Mouse (Mus musculus): Measurements from ENCODE around the gene Dusp16. TPM values are rescaled to one million over a fixed set of nuclear protein-coding genes. Genes with fewer than 3 reads are reported as not detected.

Gene Dusp16
- polyA plus RNA-seq, 1 experiment: 12.7 TPM

GRCm38 (mm10) chr6:134721729-134722269 lies 70.6 kb downstream of the Dusp16 start:
- TF ChIP-seq CTCF (IDR thresholded peaks at IDR 0.05; ENCODE audit: borderline replicate concordance, control insufficient read depth, extremely low read depth, insufficient read depth, low read length, poor library complexity) (no peak), POLR2A (IDR thresholded peaks at IDR 0.05; ENCODE audit: control insufficient read depth, extremely low read depth, insufficient read depth, low read length, poor library complexity) (no peak)
- Histone ChIP-seq H3K4me3 (ENCODE audit: control insufficient read depth, insufficient read depth, low read length) (no peak overlapping the region), H3K4me1 (replicated peaks; ENCODE audit: control insufficient read depth, insufficient read depth, low read length) (no peaks in the 10 kb centered on the region), H3K27ac (ENCODE audit: control insufficient read depth, insufficient read depth, low read length) (no peak overlapping the region), H3K27me3 (ENCODE audit: control insufficient read depth, insufficient read depth, low read length) (no peaks in the 10 kb centered on the region), H3K36me3 (ENCODE audit: control insufficient read depth, insufficient read depth, low read length) (no peaks in the 10 kb centered on the region)
- DNase-seq: no peak
- 95% methylated on average over 6 of the region's 6 CpGs for WGBS

- WGBS: 90% methylated on average over 5 of the region's 5 CpGs
- Histone ChIP-seq H3K4me3 (ENCODE audit: control insufficient read depth, insufficient read depth, low read length) (no peak overlapping the region), H3K36me3 (ENCODE audit: control insufficient read depth, insufficient read depth, low read length) (no peaks in the 10 kb centered on the region), H3K27ac (ENCODE audit: control insufficient read depth, insufficient read depth, low read length) (no peak overlapping the region), H3K27me3 (ENCODE audit: control insufficient read depth, insufficient read depth, low read length) (no peaks in the 10 kb centered on the region), H3K4me1 (replicated peaks; ENCODE audit: control insufficient read depth, insufficient read depth, low read length) (no peaks in the 10 kb centered on the region)
- DNase-seq: no peak
- TF ChIP-seq POLR2A (IDR thresholded peaks at IDR 0.05; ENCODE audit: control insufficient read depth, extremely low read depth, insufficient read depth, low read length, poor library complexity) (no peak), CTCF (IDR thresholded peaks at IDR 0.05; ENCODE audit: borderline replicate concordance, control insufficient read depth, extremely low read depth, insufficient read depth, low read length, poor library complexity) (no peak)
Observed at GRCm38 (mm10) chr6:134720150-134720549, 72.3 kb downstream of the Dusp16 start.

- Histone ChIP-seq H3K27ac (ENCODE audit: control insufficient read depth, insufficient read depth, low read length) (no peak overlapping the region), H3K27me3 (ENCODE audit: control insufficient read depth, insufficient read depth, low read length) (no peaks in the 10 kb centered on the region), H3K4me3 (ENCODE audit: control insufficient read depth, insufficient read depth, low read length) (no peak overlapping the region), H3K4me1 (replicated peaks; ENCODE audit: control insufficient read depth, insufficient read depth, low read length) (no peaks in the 10 kb centered on the region), H3K36me3 (ENCODE audit: control insufficient read depth, insufficient read depth, low read length) (no peaks in the 10 kb centered on the region)
- no peak for DNase-seq
- TF ChIP-seq POLR2A (IDR thresholded peaks at IDR 0.05; ENCODE audit: control insufficient read depth, extremely low read depth, insufficient read depth, low read length, poor library complexity) (no peak), CTCF (IDR thresholded peaks at IDR 0.05; ENCODE audit: borderline replicate concordance, control insufficient read depth, extremely low read depth, insufficient read depth, low read length, poor library complexity) (no peak)
- WGBS: 94% methylated on average over 5 of the region's 5 CpGs
Observed at GRCm38 (mm10) chr6:134719156-134719555, 73.3 kb downstream of the Dusp16 start.

- Histone ChIP-seq H3K4me1 (replicated peaks; ENCODE audit: control insufficient read depth, insufficient read depth, low read length) (no peaks in the 10 kb centered on the region), H3K27me3 (ENCODE audit: control insufficient read depth, insufficient read depth, low read length) (no peaks in the 10 kb centered on the region), H3K36me3 (ENCODE audit: control insufficient read depth, insufficient read depth, low read length) (no peaks in the 10 kb centered on the region), H3K27ac (ENCODE audit: control insufficient read depth, insufficient read depth, low read length) (no peak overlapping the region), H3K4me3 (ENCODE audit: control insufficient read depth, insufficient read depth, low read length) (no peak overlapping the region)
- no peak for DNase-seq
- WGBS: 97% methylated on average over 11 of the region's 11 CpGs
- no peak for TF ChIP-seq POLR2A (IDR thresholded peaks at IDR 0.05; ENCODE audit: control insufficient read depth, extremely low read depth, insufficient read depth, low read length, poor library complexity)
- no peak for TF ChIP-seq CTCF (IDR thresholded peaks at IDR 0.05; ENCODE audit: borderline replicate concordance, control insufficient read depth, extremely low read depth, insufficient read depth, low read length, poor library complexity)
Observed at GRCm38 (mm10) chr6:134718668-134719065, 73.8 kb downstream of the Dusp16 start.

- 96% methylated on average over 20 of the region's 20 CpGs for WGBS
- no peak for TF ChIP-seq CTCF (IDR thresholded peaks at IDR 0.05; ENCODE audit: borderline replicate concordance, control insufficient read depth, extremely low read depth, insufficient read depth, low read length, poor library complexity)
- no peak for TF ChIP-seq POLR2A (IDR thresholded peaks at IDR 0.05; ENCODE audit: control insufficient read depth, extremely low read depth, insufficient read depth, low read length, poor library complexity)
Observed at GRCm38 (mm10) chr6:134717886-134718667, 74.3 kb downstream of the Dusp16 start.

GRCm38 (mm10) chr6:134716168-134716587 lies 76.2 kb downstream of the Dusp16 start:
- no peak overlapping the region for H3K4me3 ChIP-seq (ENCODE audit: control insufficient read depth, insufficient read depth, low read length)
- no peak for TF ChIP-seq POLR2A (IDR thresholded peaks at IDR 0.05; ENCODE audit: control insufficient read depth, extremely low read depth, insufficient read depth, low read length, poor library complexity)
- no peak for TF ChIP-seq CTCF (IDR thresholded peaks at IDR 0.05; ENCODE audit: borderline replicate concordance, control insufficient read depth, extremely low read depth, insufficient read depth, low read length, poor library complexity)
- no peaks in the 10 kb centered on the region for H3K36me3 ChIP-seq (ENCODE audit: control insufficient read depth, insufficient read depth, low read length)
- 94% methylated on average over 6 of the region's 6 CpGs for WGBS
- H3K27me3 ChIP-seq (ENCODE audit: control insufficient read depth, insufficient read depth, low read length): no peaks in the 10 kb centered on the region
- no peak for DNase-seq
- no peak overlapping the region for H3K27ac ChIP-seq (ENCODE audit: control insufficient read depth, insufficient read depth, low read length)
- no peaks in the 10 kb centered on the region for H3K4me1 ChIP-seq (replicated peaks; ENCODE audit: control insufficient read depth, insufficient read depth, low read length)

More at GRCm38 (mm10) chr6:134717886-134718667, 74.3 kb downstream of the Dusp16 start:
- Histone ChIP-seq H3K36me3 (ENCODE audit: control insufficient read depth, insufficient read depth, low read length) (no peaks in the 10 kb centered on the region), H3K4me3 (ENCODE audit: control insufficient read depth, insufficient read depth, low read length) (no peak overlapping the region), H3K27ac (ENCODE audit: control insufficient read depth, insufficient read depth, low read length) (no peak overlapping the region), H3K27me3 (ENCODE audit: control insufficient read depth, insufficient read depth, low read length) (no peaks in the 10 kb centered on the region), H3K4me1 (replicated peaks; ENCODE audit: control insufficient read depth, insufficient read depth, low read length) (no peaks in the 10 kb centered on the region)
- no peak for DNase-seq
